Mouse (Mus musculus) ES-E14 (cell line): ENCODE data around the gene Nrap.

Experiments used
- CHD2 ChIP-seq: IDR thresholded peaks from 2 replicates; pipeline ENCODE4 v1.6.1; 2014; ENCODE audit warnings: mild to moderate bottlenecking, low read depth, low read length, inconsistent platforms
- HCFC1 ChIP-seq: IDR thresholded peaks from 2 replicates; pipeline ENCODE4 v1.6.1; 2012; ENCODE audit warnings: low read length, inconsistent platforms, borderline replicate concordance; ENCODE audit not compliant: insufficient read depth
- MAFK ChIP-seq: IDR thresholded peaks from 2 replicates; pipeline ENCODE4 v1.6.1; 2014; ENCODE audit warnings: mild to moderate bottlenecking, low read depth, low read length, inconsistent platforms; ENCODE audit not compliant: insufficient read depth
- ZC3H11A ChIP-seq: IDR thresholded peaks from 2 replicates; pipeline ENCODE4 v1.6.1; 2012; ENCODE audit warnings: low read depth, mild to moderate bottlenecking, inconsistent platforms, low read length, borderline replicate concordance

- TF ChIP-seq HCFC1 = no peak
- TF ChIP-seq CHD2 = no peak
- no peak for TF ChIP-seq ZC3H11A
- no peak for TF ChIP-seq MAFK
Observed at GRCm38 (mm10) chr19:56326243-56326855, 63.5 kb downstream of the Nrap start.
